Mouse (Mus musculus) hindbrain, embryonic 10.5 days (tissue): ENCODE measurements around the gene Cript. TPM values are rescaled to one million over a fixed set of nuclear protein-coding genes. Genes with fewer than 3 reads are reported as not detected.
A peak's percentile ranks its signal among the peaks of the same experiment; 100 is the strongest.

ENCODE experiments used
- DNase-seq: peaks from one replicate; pipeline ENCODE4 v3.0.0-alpha.2; 2017; ENCODE audit warnings: low spot score
- H3K27ac ChIP-seq: fragments of 300-500 bp; sonication (generic); 2 replicates; pipeline ENCODE4 v1.5.1; 2016; ENCODE audit warnings: mild to moderate bottlenecking, moderate library complexity
- H3K27me3 ChIP-seq: fragments of 300-500 bp; sonication (generic); 2 replicates; pipeline ENCODE4 v1.6.1; 2016; ENCODE audit warnings: mild to moderate bottlenecking; ENCODE audit not compliant: poor library complexity, insufficient read depth, severe bottlenecking
- H3K36me3 ChIP-seq: fragments of 300-500 bp; sonication (generic); 2 replicates; pipeline ENCODE4 v1.6.1; 2016; ENCODE audit warnings: mild to moderate bottlenecking, moderate library complexity
- H3K4me1 ChIP-seq: fragments of 300-500 bp; sonication (generic); replicated peaks from 2 replicates; pipeline ENCODE4 v1.6.1; 2016; ENCODE audit warnings: mild to moderate bottlenecking
- H3K4me3 ChIP-seq: fragments of 300-500 bp; sonication (generic); 2 replicates; pipeline ENCODE4 v1.5.1; 2016; ENCODE audit warnings: mild to moderate bottlenecking, moderate library complexity
- H3K9me3 ChIP-seq: fragments of 300-500 bp; sonication (generic); 2 replicates; pipeline ENCODE4 v1.6.1; 2016; ENCODE audit warnings: mild to moderate bottlenecking, moderate library complexity
- WGBS: fragments of 180-500 bp; shearing (Covaris S2); methylation state at CpG from one replicate; pipeline ENCODE4 v1.1.7; 2016; 5-methylcytosine and 5-hydroxymethylcytosine counted together
- polyA plus RNA-seq: library from polyadenylated mRNA; unstranded; fragments of >200 nt; fragmentation: Nextera tagmentation; extraction: Ambion mirVana; gene quantifications from 2 replicates; pipeline ENCODE4 v1.2.1, GENCODE M21; 2016

Cript gene
- 160 and 195 TPM in 2 replicates for polyA plus RNA-seq

- peak within 1 kb of the TSS; percentile 95 for H3K4me3 ChIP-seq
- H3K27ac ChIP-seq: peak within 1 kb of the TSS; percentile 83
- 0 out of 2 replicates have a peak, but pooled peaks cover 2% of the 10 kb centered on the region for H3K9me3 ChIP-seq
- H3K36me3 ChIP-seq: peaks cover 30% of the 10 kb centered on the region
- H3K27me3 ChIP-seq: no peaks in the 10 kb centered on the region
- under 1% methylated on average over 43 of the region's 43 CpGs for WGBS
- peak; percentile 97 for DNase-seq
- peaks cover 26% of the 10 kb centered on the region for H3K4me1 ChIP-seq
Measured at GRCm38 (mm10) chr17:87025269-87025949, at the start of gene Cript, which contains the start of gene Pigf. Cript (plus strand) TSS chr17:87025550. Pigf (minus strand) TSS chr17:87025406.

GRCm38 (mm10) chr17:86976387-86976786, 49.0 kb upstream of the Cript start:
- Histone ChIP-seq H3K36me3 (peaks cover 52% of the 10 kb centered on the region), H3K4me1 (no peaks in the 10 kb centered on the region), H3K4me3 (no peak overlapping the region), H3K27me3 (no peaks in the 10 kb centered on the region), H3K9me3 (no peaks in the 10 kb centered on the region), H3K27ac (no peak overlapping the region)
- DNase-seq: no peak
- 87% methylated on average over 10 of the region's 10 CpGs for WGBS

- H3K4me3 ChIP-seq: no peak overlapping the region
- no peak overlapping the region for H3K27ac ChIP-seq
- H3K9me3 ChIP-seq: no peaks in the 10 kb centered on the region
- H3K36me3 ChIP-seq: peaks cover 58% of the 10 kb centered on the region
- no peak for DNase-seq
- WGBS: 92% methylated on average over 6 of the region's 6 CpGs
- H3K27me3 ChIP-seq: no peaks in the 10 kb centered on the region
- H3K4me1 ChIP-seq: 0 out of 2 replicates have a peak, but pooled peaks cover 4% of the 10 kb centered on the region
Measured at GRCm38 (mm10) chr17:86978496-86978895, 46.9 kb upstream of the Cript start.

- peaks cover 34% of the 10 kb centered on the region for H3K36me3 ChIP-seq
- no peak overlapping the region for H3K27ac ChIP-seq
- H3K9me3 ChIP-seq: no peaks in the 10 kb centered on the region
- no peak overlapping the region for H3K4me3 ChIP-seq
- no peaks in the 10 kb centered on the region for H3K27me3 ChIP-seq
- WGBS: 97% methylated on average over 1 of the region's 1 CpGs
- DNase-seq: no peak
- peaks cover 22% of the 10 kb centered on the region for H3K4me1 ChIP-seq
Measured at GRCm38 (mm10) chr17:86981205-86981604, 44.1 kb upstream of the Cript start.

GRCm38 (mm10) chr17:86981701-86982100, 43.6 kb upstream of the Cript start:
- DNase-seq: no peak
- Histone ChIP-seq H3K4me3 (no peak overlapping the region), H3K27me3 (no peaks in the 10 kb centered on the region), H3K27ac (no peak overlapping the region), H3K36me3 (peaks cover 32% of the 10 kb centered on the region), H3K9me3 (no peaks in the 10 kb centered on the region), H3K4me1 (peaks cover 27% of the 10 kb centered on the region)
- WGBS: 95% methylated on average over 2 of the region's 2 CpGs

GRCm38 (mm10) chr17:86982497-86982896, 42.9 kb upstream of the Cript start:
- H3K4me1 ChIP-seq: peaks cover 34% of the 10 kb centered on the region
- H3K27me3 ChIP-seq: no peaks in the 10 kb centered on the region
- peaks cover 32% of the 10 kb centered on the region for H3K36me3 ChIP-seq
- no peak overlapping the region for H3K27ac ChIP-seq
- DNase-seq: no peak
- H3K4me3 ChIP-seq: no peak overlapping the region
- WGBS: 72% methylated on average over 9 of the region's 9 CpGs
- H3K9me3 ChIP-seq: no peaks in the 10 kb centered on the region

- no peak overlapping the region for H3K4me3 ChIP-seq
- peak; percentile 38 for DNase-seq
- no peaks in the 10 kb centered on the region for H3K9me3 ChIP-seq
- peaks cover 8% of the 10 kb centered on the region; the same call in 1 of the 2 replicates for H3K36me3 ChIP-seq
- H3K4me1 ChIP-seq: peaks cover 41% of the 10 kb centered on the region
- WGBS: 57% methylated on average over 17 of the region's 17 CpGs
- no peaks in the 10 kb centered on the region for H3K27me3 ChIP-seq
- H3K27ac ChIP-seq: peak overlapping the region; percentile 36
Measured at GRCm38 (mm10) chr17:86986449-86987138, 38.8 kb upstream of the Cript start.

GRCm38 (mm10) chr17:86988161-86988560, 37.2 kb upstream of the Cript start:
- H3K27ac ChIP-seq: no peak overlapping the region; the same call in 1 of the 2 replicates
- no peaks in the 10 kb centered on the region for H3K9me3 ChIP-seq
- WGBS: 88% methylated on average over 5 of the region's 5 CpGs
- H3K27me3 ChIP-seq: no peaks in the 10 kb centered on the region
- 0 out of 2 replicates have a peak, but pooled peaks cover 3% of the 10 kb centered on the region for H3K36me3 ChIP-seq
- no peak for DNase-seq
- peaks cover 37% of the 10 kb centered on the region for H3K4me1 ChIP-seq
- H3K4me3 ChIP-seq: no peak overlapping the region

- 69% methylated on average over 6 of the region's 6 CpGs for WGBS
- H3K27me3 ChIP-seq: no peaks in the 10 kb centered on the region
- peaks cover 37% of the 10 kb centered on the region for H3K4me1 ChIP-seq
- no peaks in the 10 kb centered on the region for H3K36me3 ChIP-seq
- DNase-seq: no peak
- no peak overlapping the region for H3K4me3 ChIP-seq
- H3K27ac ChIP-seq: no peak overlapping the region; the same call in 1 of the 2 replicates
- no peaks in the 10 kb centered on the region for H3K9me3 ChIP-seq
Measured at GRCm38 (mm10) chr17:86988601-86989184, 36.7 kb upstream of the Cript start.

- Histone ChIP-seq H3K27me3 (no peaks in the 10 kb centered on the region), H3K9me3 (no peaks in the 10 kb centered on the region), H3K27ac (no peak overlapping the region), H3K36me3 (peaks cover 4% of the 10 kb centered on the region), H3K4me1 (peaks cover 18% of the 10 kb centered on the region), H3K4me3 (no peak overlapping the region)
- WGBS: 95% methylated on average over 8 of the region's 8 CpGs
- no peak for DNase-seq
Measured at GRCm38 (mm10) chr17:86991306-86991705, 34.0 kb upstream of the Cript start.

GRCm38 (mm10) chr17:86997323-86997722, 28.0 kb upstream of the Cript start:
- no peak overlapping the region for H3K4me3 ChIP-seq
- H3K36me3 ChIP-seq: peaks cover 27% of the 10 kb centered on the region
- 92% methylated on average over 6 of the region's 6 CpGs for WGBS
- DNase-seq: no peak
- H3K27ac ChIP-seq: no peak overlapping the region
- H3K9me3 ChIP-seq: no peaks in the 10 kb centered on the region
- H3K27me3 ChIP-seq: no peaks in the 10 kb centered on the region
- H3K4me1 ChIP-seq: no peaks in the 10 kb centered on the region

- no peaks in the 10 kb centered on the region for H3K4me1 ChIP-seq
- WGBS: 93% methylated on average over 3 of the region's 3 CpGs
- peaks cover 27% of the 10 kb centered on the region for H3K36me3 ChIP-seq
- no peak for DNase-seq
- no peak overlapping the region for H3K27ac ChIP-seq
- H3K4me3 ChIP-seq: no peak overlapping the region
- no peaks in the 10 kb centered on the region for H3K9me3 ChIP-seq
- no peaks in the 10 kb centered on the region for H3K27me3 ChIP-seq
Measured at GRCm38 (mm10) chr17:87008950-87009349, 16.4 kb upstream of the Cript start.
